Mouse (Mus musculus) embryonic facial prominence, embryonic 11.5 days (tissue): ENCODE measurements around the gene Clca2. TPM values are rescaled to one million over a fixed set of nuclear protein-coding genes. Genes with fewer than 3 reads are reported as not detected.
A peak's percentile ranks its signal among the peaks of the same experiment; 100 is the strongest.

Experiments used
- ATAC-seq: fragments of 200-750 bp; cut with Nextera tagmentation; replicated peaks from 2 replicates; pipeline ENCODE4 v1.8.0; 2017; ENCODE audit warnings: low read depth; ENCODE audit not compliant: insufficient number of reproducible peaks, low FRiP score, low TSS enrichment
- DNase-seq: peaks from one replicate; pipeline ENCODE4 v3.0.0-alpha.2; 2015; ENCODE audit warnings: low spot score
- H3K27ac ChIP-seq: fragments of 300-500 bp; sonication (generic); replicated peaks from 2 replicates; pipeline ENCODE4 v1.5.1; 2014; ENCODE audit warnings: mild to moderate bottlenecking, low read depth, low read length, control low read depth
- H3K27me3 ChIP-seq: fragments of 300-500 bp; sonication (generic); 2 replicates; pipeline ENCODE4 v1.6.1; 2014; ENCODE audit warnings: mild to moderate bottlenecking, low read length, moderate library complexity, mixed read lengths; ENCODE audit not compliant: control insufficient read depth, insufficient read depth
- H3K36me3 ChIP-seq: fragments of 300-500 bp; sonication (generic); replicated peaks from 2 replicates; pipeline ENCODE4 v1.6.1; 2014; ENCODE audit warnings: low read depth, mild to moderate bottlenecking, low read length, moderate library complexity, mixed read lengths; ENCODE audit not compliant: control insufficient read depth, insufficient read depth
- H3K4me1 ChIP-seq: fragments of 300-500 bp; sonication (generic); 2 replicates; pipeline ENCODE4 v1.6.1; 2014; ENCODE audit warnings: low read length, mixed read lengths; ENCODE audit not compliant: control insufficient read depth, insufficient read depth
- H3K4me2 ChIP-seq: fragments of 300-500 bp; sonication (generic); 2 replicates; pipeline ENCODE4 v1.6.1; 2014; ENCODE audit warnings: low read depth, mild to moderate bottlenecking, control low read depth, low read length, moderate library complexity
- H3K4me3 ChIP-seq: fragments of 300-500 bp; sonication (generic); 2 replicates; pipeline ENCODE4 v1.5.1; 2014; ENCODE audit warnings: low read depth, low read length, control low read depth
- H3K9ac ChIP-seq: fragments of 300-500 bp; sonication (generic); replicated peaks from 2 replicates; pipeline ENCODE4 v1.6.1; 2014; ENCODE audit warnings: mild to moderate bottlenecking, control low read depth, low read length
- H3K9me3 ChIP-seq: fragments of 300-500 bp; sonication (generic); replicated peaks from 2 replicates; pipeline ENCODE4 v1.6.1; 2016; ENCODE audit warnings: mild to moderate bottlenecking, low read length, inconsistent platforms, mixed read lengths; ENCODE audit not compliant: control insufficient read depth
- WGBS: fragments of 180-500 bp; shearing (Covaris S2); extraction: QIAGEN DNeasy Blood & Tissue Kit; methylation state at CpG from one replicate; pipeline ENCODE4 v1.1.7; 2014; 5-methylcytosine and 5-hydroxymethylcytosine counted together
- polyA plus RNA-seq: library from polyadenylated mRNA; unstranded; fragments of >200 nt; fragmentation: Nextera tagmentation; extraction: Ambion mirVana; gene quantifications from 2 replicates; pipeline ENCODE4 v1.2.1, GENCODE M21; 2014

Gene Clca2
- polyA plus RNA-seq, 1 experiment from 2014 or later = 0.31 TPM

DNA sequence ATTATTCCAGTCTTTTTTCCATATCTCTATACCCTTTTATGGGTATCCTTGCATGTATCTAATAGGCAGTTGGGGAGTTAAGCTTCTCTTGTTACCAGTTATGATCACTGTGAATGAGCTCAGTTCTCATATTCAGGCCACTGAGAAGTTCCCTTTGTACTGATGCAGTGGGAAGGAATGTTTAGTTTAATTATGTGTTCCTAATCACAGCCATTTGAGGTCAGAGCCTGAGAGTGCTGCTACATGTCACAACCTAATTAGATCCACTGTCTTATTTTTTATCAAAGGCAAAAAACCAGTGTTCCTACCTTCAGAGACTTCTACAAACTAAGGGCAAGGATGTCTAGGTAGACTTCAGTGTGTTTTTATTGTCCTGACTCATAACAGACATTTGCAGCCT lies 30.1 kb upstream of the Clca2 start:
- no peak overlapping the region for H3K27ac ChIP-seq
- no peaks in the 10 kb centered on the region for H3K27me3 ChIP-seq
- no peak overlapping the region for H3K9ac ChIP-seq
- H3K4me1 ChIP-seq = no peaks in the 10 kb centered on the region
- no peak overlapping the region for H3K4me3 ChIP-seq
- H3K9me3 ChIP-seq = no peaks in the 10 kb centered on the region
- ATAC-seq (no peak), DNase-seq (no peak)
- peaks cover 2% of the 10 kb centered on the region; the same call in 1 of the 2 replicates for H3K36me3 ChIP-seq
- H3K4me2 ChIP-seq = no peak overlapping the region

DNA sequence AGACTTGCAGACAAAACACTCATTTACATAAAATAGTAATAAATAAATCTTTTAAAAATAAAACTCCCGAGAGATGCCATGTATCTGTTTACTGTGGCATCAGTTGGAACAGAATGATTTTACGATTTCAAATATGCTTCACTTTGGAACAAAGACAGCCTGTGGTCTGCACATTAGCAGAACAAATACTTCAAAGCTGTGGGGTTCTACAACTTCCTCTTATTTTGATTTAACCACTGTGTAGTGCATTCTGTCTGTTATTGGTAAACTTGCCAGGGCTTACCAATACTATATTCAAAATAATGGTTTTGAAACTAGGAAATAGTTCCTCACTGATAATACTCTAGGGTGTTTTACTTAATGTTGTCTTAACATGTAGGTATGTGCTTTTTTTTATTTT lies 27.4 kb upstream of the Clca2 start:
- Histone ChIP-seq H3K9me3 (no peaks in the 10 kb centered on the region), H3K4me2 (no peak overlapping the region), H3K4me3 (no peak overlapping the region), H3K27ac (no peak overlapping the region), H3K27me3 (no peaks in the 10 kb centered on the region), H3K9ac (no peak overlapping the region), H3K4me1 (no peaks in the 10 kb centered on the region), H3K36me3 (no peaks in the 10 kb centered on the region)
- ATAC-seq (no peak), DNase-seq (no peak)
- 90% methylated on average over 2 of the region's 2 CpGs for WGBS

DNA sequence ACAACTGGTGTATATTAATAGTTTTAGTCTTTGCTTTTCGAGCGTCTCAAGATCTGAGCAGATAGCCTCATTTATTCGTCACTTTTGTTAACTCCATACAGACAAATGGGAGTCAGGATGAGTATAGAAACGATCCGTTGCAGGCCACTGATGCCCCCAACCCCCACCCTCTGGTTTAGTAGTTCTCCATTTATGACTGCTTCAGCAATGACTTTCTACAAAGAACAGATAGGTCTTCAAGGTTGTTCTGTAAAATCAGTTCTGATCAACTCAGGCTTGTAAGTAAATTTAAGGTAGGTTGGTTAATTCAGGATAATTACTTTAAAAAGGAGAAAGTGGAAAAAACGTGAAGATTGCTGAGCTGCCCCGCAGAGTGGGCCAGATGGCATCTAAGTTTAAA lies 20.2 kb upstream of the Clca2 start:
- 77% methylated on average over 7 of the region's 7 CpGs for WGBS
- ATAC-seq = no peak
- no peaks in the 10 kb centered on the region for H3K9me3 ChIP-seq
- H3K27me3 ChIP-seq = no peaks in the 10 kb centered on the region
- H3K4me3 ChIP-seq = peak overlapping the region; percentile 70
- H3K9ac ChIP-seq = no peak overlapping the region
- H3K36me3 ChIP-seq = no peaks in the 10 kb centered on the region
- no peak for DNase-seq
- H3K4me1 ChIP-seq = no peaks in the 10 kb centered on the region; the same call in 1 of the 2 replicates
- no peak overlapping the region for H3K27ac ChIP-seq
- no peak overlapping the region; the same call in 1 of the 2 replicates for H3K4me2 ChIP-seq

DNA sequence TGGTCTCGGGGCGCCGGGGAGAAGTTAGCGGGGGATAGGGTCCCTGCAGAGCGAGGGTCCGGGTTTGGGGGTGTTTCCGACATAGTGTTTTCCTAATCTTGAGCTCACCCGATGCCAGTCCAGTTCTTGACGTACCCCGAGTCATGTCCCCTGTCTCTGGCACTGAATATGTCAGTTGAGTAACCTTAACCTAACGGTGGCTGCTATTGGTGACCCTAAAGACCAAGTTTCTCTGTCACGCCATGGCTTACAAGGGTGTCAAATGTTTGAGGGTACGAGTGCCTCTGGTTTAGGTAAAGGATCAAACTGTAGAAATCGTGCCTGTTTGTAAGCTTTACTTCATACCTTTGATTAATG lies 19.7 kb upstream of the Clca2 start:
- Histone ChIP-seq H3K9me3 (no peaks in the 10 kb centered on the region), H3K4me1 (no peaks in the 10 kb centered on the region; the same call in 1 of the 2 replicates), H3K27ac (peak overlapping the region; percentile 94; the same call in 1 of the 2 replicates), H3K9ac (peak overlapping the region; percentile 89), H3K27me3 (no peaks in the 10 kb centered on the region), H3K36me3 (no peaks in the 10 kb centered on the region), H3K4me2 (peak overlapping the region; percentile 41), H3K4me3 (peak overlapping the region; percentile 70)
- WGBS = 5% methylated on average over 14 of the region's 14 CpGs
- ATAC-seq = no peak
- DNase-seq = no peak

DNA sequence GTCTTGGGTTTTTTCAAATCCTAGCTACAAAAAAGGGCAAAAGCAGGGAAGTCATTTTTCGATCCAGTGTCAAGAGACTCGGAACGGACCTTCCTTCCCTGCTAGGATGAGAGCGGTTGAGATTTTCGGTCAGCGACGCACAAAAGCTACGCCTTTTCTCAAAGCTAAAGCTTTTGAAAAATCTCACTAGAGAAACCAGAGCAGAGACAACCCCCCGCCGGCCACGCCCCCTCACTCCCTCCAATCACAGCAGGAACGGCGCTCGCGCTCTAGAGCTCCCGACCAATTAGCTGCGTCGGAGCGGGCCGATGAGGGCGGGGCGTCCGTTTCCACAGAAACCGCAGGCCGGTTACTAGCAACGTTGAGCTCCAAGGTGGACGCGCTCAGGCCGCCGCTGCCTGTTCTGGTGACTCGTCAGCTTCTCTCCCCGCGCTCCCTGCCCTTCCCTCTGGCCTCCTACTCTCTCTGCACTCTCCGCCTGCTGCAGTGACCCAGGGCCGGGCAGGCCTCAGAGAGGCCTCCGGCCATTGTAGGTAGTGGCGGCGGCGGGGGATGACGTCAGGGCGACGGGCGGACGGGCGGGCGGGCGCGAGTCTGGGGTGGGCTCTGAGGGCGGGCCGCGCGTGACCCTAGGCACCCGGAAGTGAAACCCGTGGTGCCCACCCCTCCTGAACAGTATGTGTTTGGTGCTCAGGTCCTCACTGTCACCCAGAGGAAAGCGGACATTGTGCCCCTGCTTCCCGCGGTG lies 19.2 kb upstream of the Clca2 start, which contains the start of gene Odf2l:
Odf2l (plus strand) TSS at position 335 of the 748 bp plus-strand sequence.
- no peaks in the 10 kb centered on the region; the same call in 1 of the 2 replicates for H3K4me1 ChIP-seq
- ATAC-seq (peak; percentile 98), DNase-seq (peak; percentile 98)
- peak within 1 kb of the TSS; percentile 89 for H3K9ac ChIP-seq
- H3K27me3 ChIP-seq = no peaks in the 10 kb centered on the region
- 1% methylated on average over 57 of the region's 57 CpGs for WGBS
- H3K4me3 ChIP-seq = peak within 1 kb of the TSS; percentile 70
- H3K4me2 ChIP-seq = peak within 1 kb of the TSS; percentile 47
- H3K9me3 ChIP-seq = no peaks in the 10 kb centered on the region
- H3K27ac ChIP-seq = peak within 1 kb of the TSS; percentile 94
- H3K36me3 ChIP-seq = no peaks in the 10 kb centered on the region

DNA sequence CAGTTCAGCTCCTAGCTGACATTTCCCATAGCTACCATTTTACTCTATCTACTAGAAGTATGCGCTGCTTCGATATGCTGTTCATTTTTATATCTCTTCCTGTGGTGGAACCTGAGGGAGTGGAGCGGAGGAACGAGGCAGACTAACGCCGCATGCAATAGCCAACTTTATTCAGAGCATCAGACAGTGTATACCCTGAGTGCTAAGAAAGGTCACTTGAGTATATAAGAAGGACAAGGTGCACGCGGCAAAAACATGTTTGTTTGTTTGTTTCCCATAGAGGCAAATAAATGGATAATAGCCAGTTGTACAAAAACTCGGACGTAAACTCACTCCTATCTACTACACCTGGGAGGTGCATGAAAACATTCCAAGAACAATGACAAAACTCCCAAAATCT lies 18.4 kb upstream of the Clca2 start:
- H3K27me3 ChIP-seq = no peaks in the 10 kb centered on the region
- no peak for ATAC-seq
- H3K9ac ChIP-seq = peak overlapping the region; percentile 67
- H3K27ac ChIP-seq = 0 out of 2 replicates have a peak overlapping the region, but pooled peaks have one; percentile 67
- 83% methylated on average over 10 of the region's 10 CpGs for WGBS
- peak overlapping the region; percentile 70 for H3K4me3 ChIP-seq
- no peaks in the 10 kb centered on the region; the same call in 1 of the 2 replicates for H3K4me1 ChIP-seq
- no peaks in the 10 kb centered on the region for H3K36me3 ChIP-seq
- no peaks in the 10 kb centered on the region for H3K9me3 ChIP-seq
- H3K4me2 ChIP-seq = peak overlapping the region; percentile 47
- DNase-seq = no peak

DNA sequence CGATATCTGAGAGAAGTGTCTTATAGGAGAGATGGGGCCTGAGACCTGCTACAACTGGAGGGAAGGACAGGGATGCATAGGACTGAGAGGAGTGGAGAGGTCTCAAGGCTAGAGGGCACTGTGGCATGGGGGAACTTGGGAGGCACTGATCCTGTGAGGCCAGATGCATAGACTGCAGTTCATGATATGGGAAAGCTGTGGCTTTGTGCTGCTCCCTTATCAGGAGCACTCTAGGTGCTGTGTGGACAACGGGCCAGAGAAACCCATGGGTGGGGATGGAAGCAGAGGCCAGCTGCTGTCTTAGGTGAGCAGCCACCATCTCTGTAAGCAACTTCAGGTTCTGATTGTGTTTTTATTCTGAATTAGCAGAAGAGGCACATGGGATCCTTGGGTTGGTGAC lies 15.9 kb upstream of the Clca2 start:
- no peaks in the 10 kb centered on the region for H3K9me3 ChIP-seq
- H3K36me3 ChIP-seq = no peaks in the 10 kb centered on the region
- 90% methylated on average over 2 of the region's 2 CpGs for WGBS

DNA sequence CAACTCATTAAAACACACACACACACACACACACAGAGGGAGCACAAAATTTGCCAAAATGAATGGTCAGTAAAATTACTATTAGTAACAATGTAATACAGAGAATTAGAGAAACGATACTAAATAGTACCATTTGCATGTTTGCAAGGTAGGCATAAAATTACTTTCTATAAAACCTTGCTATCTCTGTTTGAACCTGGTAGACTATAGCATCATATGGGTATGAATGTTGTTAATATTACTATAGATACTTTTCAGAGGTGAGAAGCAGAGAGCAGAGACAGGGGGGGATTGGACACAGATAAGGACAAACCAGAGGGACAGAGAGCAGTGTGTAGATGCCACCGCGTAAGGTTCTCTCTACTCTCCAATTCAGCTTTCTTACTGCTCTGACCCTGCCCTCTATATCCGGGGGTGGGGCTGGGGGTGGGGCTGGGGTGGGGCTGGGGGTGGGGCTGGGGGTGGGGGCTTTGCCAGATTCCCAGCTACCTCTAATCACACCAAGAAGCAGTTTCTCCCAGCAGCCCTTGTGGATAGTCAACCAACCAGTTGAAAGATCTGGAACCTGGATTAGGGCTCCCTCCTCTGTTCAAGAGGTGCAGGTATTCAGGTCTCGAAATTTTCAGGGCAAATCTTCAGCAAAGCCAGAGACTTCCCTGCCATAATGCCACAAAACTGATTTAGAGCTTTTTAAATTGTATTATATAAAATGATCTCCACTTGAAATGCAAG lies 6.7 kb upstream of the Clca2 start:
- H3K27me3 ChIP-seq = no peaks in the 10 kb centered on the region
- ATAC-seq = no peak
- H3K4me2 ChIP-seq = no peak overlapping the region
- H3K4me1 ChIP-seq = no peaks in the 10 kb centered on the region
- 80% methylated on average over 5 of the region's 5 CpGs for WGBS
- no peak overlapping the region for H3K27ac ChIP-seq
- no peaks in the 10 kb centered on the region for H3K36me3 ChIP-seq
- H3K9ac ChIP-seq = no peak overlapping the region
- H3K4me3 ChIP-seq = no peak overlapping the region
- no peaks in the 10 kb centered on the region for H3K9me3 ChIP-seq
- no peak for DNase-seq

More for the DNA sequence above, 15.9 kb upstream of the Clca2 start:
- no peak for DNase-seq
- no peaks in the 10 kb centered on the region for H3K27me3 ChIP-seq
- no peak for ATAC-seq
- no peaks in the 10 kb centered on the region; the same call in 1 of the 2 replicates for H3K4me1 ChIP-seq
- no peak overlapping the region for H3K4me2 ChIP-seq
- no peak overlapping the region for H3K27ac ChIP-seq
- H3K9ac ChIP-seq = no peak overlapping the region
- H3K4me3 ChIP-seq = no peak overlapping the region
